26 mouse cellular contexts compared by ENCODE assay signal in the genomic region with DNA sequence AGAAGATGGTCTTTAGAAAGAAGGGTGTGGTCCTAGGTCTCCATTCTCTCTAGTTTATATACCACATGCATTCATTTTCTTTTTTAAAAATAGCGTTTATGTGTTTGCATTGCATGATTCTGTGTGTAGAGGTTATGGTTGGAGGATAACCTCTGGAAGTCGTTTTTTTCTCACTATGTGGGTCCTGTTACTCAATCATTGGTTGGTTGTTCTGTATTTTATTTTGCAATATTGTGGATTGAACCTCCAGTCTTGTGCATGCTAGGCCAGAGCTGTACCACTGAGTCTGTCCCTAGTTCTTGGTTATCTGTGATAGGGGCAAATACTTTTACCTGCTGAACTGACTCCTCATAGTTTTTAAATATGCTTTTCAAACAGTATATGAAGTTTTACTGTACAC.
"Had no signal": no experiment of that assay in that cellular context is flagged by ENCODE, and none has a peak within 500 bp of the region (broad histone marks: within the 10 kb centered on the region; RNA-seq: fewer than 3 reads in every experiment).

No protein-coding gene starts in this region.

- H3K9me3 ChIP-seq: heart, embryonic 10.5 days; heart, embryonic 12.5 days; hindbrain, embryonic 13.5 days; hindbrain, embryonic 15.5 days; intestine, embryonic 15.5 days; kidney, embryonic 15.5 days; limb, embryonic 13.5 days; limb, embryonic 15.5 days; liver, embryonic 13.5 days; liver, embryonic 15.5 days had no signal

- H3K27ac ChIP-seq: heart, embryonic 10.5 days; hindbrain, embryonic 13.5 days; hindbrain, embryonic 15.5 days; intestine, embryonic 15.5 days; kidney, embryonic 15.5 days; layer of hippocampus, adult 2 months; left cerebral cortex, adult 2 months; limb, embryonic 13.5 days; limb, embryonic 15.5 days; liver, embryonic 13.5 days; liver, embryonic 15.5 days had no signal

- DNase-seq: forebrain, postnatal 0 days; gastrocnemius, postnatal 14 days; gastrocnemius, postnatal 36 days; heart, adult 18-20 months; heart, postnatal 10 days; heart, postnatal 4 days; kidney, adult 2 months; kidney, adult 9 months; kidney, postnatal 10 days; kidney, postnatal 25 days; kidney, postnatal 4 days; left cerebral cortex, postnatal 4 days; liver, embryonic 13.5 days had no signal

- H3K27me3 ChIP-seq: heart, embryonic 12.5 days; hindbrain, embryonic 13.5 days; hindbrain, embryonic 15.5 days; intestine, embryonic 15.5 days; kidney, embryonic 15.5 days; limb, embryonic 13.5 days; limb, embryonic 15.5 days; liver, embryonic 13.5 days; liver, embryonic 15.5 days had no signal

- ATAC-seq: forebrain, postnatal 0 days; inflammation-experienced regulatory T-cells, adult 6 months; intestine, postnatal 0 days had no signal

- H3K4me1 ChIP-seq: hindbrain, embryonic 13.5 days; hindbrain, embryonic 15.5 days; intestine, embryonic 15.5 days; kidney, embryonic 15.5 days; limb, embryonic 13.5 days; limb, embryonic 15.5 days had no signal

- H3K4me2 ChIP-seq: heart, embryonic 12.5 days; hindbrain, embryonic 13.5 days; hindbrain, embryonic 15.5 days; intestine, embryonic 15.5 days; kidney, embryonic 15.5 days; limb, embryonic 13.5 days; limb, embryonic 15.5 days; liver, embryonic 13.5 days; liver, embryonic 15.5 days had no signal

- H3K4me3 ChIP-seq: heart, embryonic 10.5 days; heart, embryonic 12.5 days; hindbrain, embryonic 13.5 days; hindbrain, embryonic 15.5 days; intestine, embryonic 15.5 days; kidney, embryonic 15.5 days; layer of hippocampus, adult 2 months; left cerebral cortex, adult 2 months; limb, embryonic 13.5 days; limb, embryonic 15.5 days; liver, embryonic 13.5 days; liver, embryonic 15.5 days had no signal

- H3K9ac ChIP-seq: forebrain, postnatal 0 days; heart, embryonic 12.5 days; hindbrain, embryonic 13.5 days; hindbrain, embryonic 15.5 days; intestine, embryonic 15.5 days; kidney, embryonic 15.5 days; limb, embryonic 13.5 days; limb, embryonic 15.5 days; liver, embryonic 13.5 days; liver, embryonic 15.5 days had no signal
